Mouse (Mus musculus) macrophage (primary cell): ENCODE results near the gene Sema3g. TPM values are rescaled to one million over a fixed set of nuclear protein-coding genes. Genes with fewer than 3 reads are reported as not detected.

Experiments
- H3K27ac ChIP-seq: fragments of 350-480 bp; formaldehyde crosslinking; 2 replicates; pipeline ENCODE4 v1.9.0; 2021
- H3K36me3 ChIP-seq: fragments of 350-480 bp; formaldehyde crosslinking; 2 replicates; pipeline ENCODE4 v1.9.0; 2021; ENCODE audit errors: inconsistent target
- H3K4me3 ChIP-seq: fragments of 350-480 bp; formaldehyde crosslinking; 2 replicates; pipeline ENCODE4 v1.9.0; 2021; ENCODE audit errors: inconsistent target
- H3K79me2 ChIP-seq: fragments of 350-480 bp; formaldehyde crosslinking; 2 replicates; pipeline ENCODE4 v1.9.0; 2021; ENCODE audit errors: inconsistent target
- WGBS: methylation state at CpG from one replicate; pipeline ENCODE4 v1.1.7; 2026; ENCODE audit warnings: inconsistent platforms; ENCODE audit not compliant: missing documents; 5-methylcytosine and 5-hydroxymethylcytosine counted together
- polyA plus RNA-seq: library from polyadenylated mRNA; stranded (reverse); fragments of 250-400 nt; gene quantifications from 3 replicates; pipeline ENCODE4 v1.2.4, GENCODE M21; 2018; ENCODE audit warnings: inconsistent platforms

Sema3g gene
- polyA plus RNA-seq, 1 experiment from 2014 or later, result not detected

GRCm38 (mm10) chr14:31232404-31233069 lies 14.9 kb downstream of the Sema3g start:
- Histone ChIP-seq H3K36me3 (no peaks in the 10 kb centered on the region), H3K79me2 (no peaks in the 10 kb centered on the region), H3K27ac (no peak overlapping the region), H3K4me3 (no peak overlapping the region)
- 73% methylated on average over 13 of the region's 13 CpGs for WGBS

- H3K36me3 ChIP-seq, result no peaks in the 10 kb centered on the region
- no peaks in the 10 kb centered on the region for H3K79me2 ChIP-seq
- H3K4me3 ChIP-seq, result no peak overlapping the region
- no peak overlapping the region for H3K27ac ChIP-seq
- 91% methylated on average over 14 of the region's 14 CpGs for WGBS
Observed at GRCm38 (mm10) chr14:31233070-31233995, 15.7 kb downstream of the Sema3g start.

- no peak overlapping the region for H3K4me3 ChIP-seq
- no peak overlapping the region for H3K27ac ChIP-seq
- H3K79me2 ChIP-seq, result no peaks in the 10 kb centered on the region
- 11% methylated on average over 11 of the region's 11 CpGs for WGBS
- H3K36me3 ChIP-seq, result no peaks in the 10 kb centered on the region
Observed at GRCm38 (mm10) chr14:31233996-31234591, 16.4 kb downstream of the Sema3g start.

- WGBS, result 93% methylated on average over 7 of the region's 7 CpGs
- Histone ChIP-seq H3K27ac (no peak overlapping the region), H3K36me3 (no peaks in the 10 kb centered on the region), H3K79me2 (no peaks in the 10 kb centered on the region), H3K4me3 (no peak overlapping the region)
Observed at GRCm38 (mm10) chr14:31237101-31237882, 19.6 kb downstream of the Sema3g start.

- Histone ChIP-seq H3K27ac (no peak overlapping the region), H3K4me3 (no peak overlapping the region), H3K36me3 (no peaks in the 10 kb centered on the region), H3K79me2 (no peaks in the 10 kb centered on the region)
- WGBS, result 89% methylated on average over 3 of the region's 3 CpGs
Observed at GRCm38 (mm10) chr14:31240528-31240927, 22.9 kb downstream of the Sema3g start.

- WGBS, result 20% methylated on average over 1 of the region's 1 CpGs
- no peaks in the 10 kb centered on the region for H3K79me2 ChIP-seq
- H3K36me3 ChIP-seq, result no peaks in the 10 kb centered on the region
- no peak overlapping the region for H3K27ac ChIP-seq
- no peak overlapping the region for H3K4me3 ChIP-seq
Observed at GRCm38 (mm10) chr14:31244777-31245176, 27.1 kb downstream of the Sema3g start.

- Histone ChIP-seq H3K36me3 (no peaks in the 10 kb centered on the region), H3K4me3 (no peak overlapping the region), H3K79me2 (no peaks in the 10 kb centered on the region), H3K27ac (no peak overlapping the region)
- 100% methylated on average over 1 of the region's 1 CpGs for WGBS
Observed at GRCm38 (mm10) chr14:31245946-31246345, 28.3 kb downstream of the Sema3g start.

GRCm38 (mm10) chr14:31248396-31248795 lies 30.7 kb downstream of the Sema3g start:
- Histone ChIP-seq H3K79me2 (peaks cover 20% of the 10 kb centered on the region), H3K4me3 (no peak overlapping the region), H3K27ac (no peak overlapping the region), H3K36me3 (peaks cover 8% of the 10 kb centered on the region)
- 91% methylated on average over 6 of the region's 6 CpGs for WGBS

- WGBS, result 13% methylated on average over 38 of the region's 38 CpGs
- Histone ChIP-seq H3K27ac (peak overlapping the region; percentile 65), H3K36me3 (peaks cover 29% of the 10 kb centered on the region), H3K4me3 (peak overlapping the region; percentile 58), H3K79me2 (peaks cover 26% of the 10 kb centered on the region)
Observed at GRCm38 (mm10) chr14:31250222-31251083, 32.8 kb downstream of the Sema3g start.

GRCm38 (mm10) chr14:31251084-31251604 lies 33.5 kb downstream of the Sema3g start, which contains the start of the genes Phf7 and Bap1:
Gene Phf7, minus strand, starts transcription at chr14:31251317.
Gene Bap1, plus strand, starts transcription at chr14:31251450.
- under 1% methylated on average over 74 of the region's 75 CpGs for WGBS
- H3K36me3 ChIP-seq, result peaks cover 36% of the 10 kb centered on the region
- H3K4me3 ChIP-seq, result peak within 1 kb of the TSS; percentile 99
- peaks cover 26% of the 10 kb centered on the region for H3K79me2 ChIP-seq
- peak within 1 kb of the TSS; percentile 65 for H3K27ac ChIP-seq

- WGBS, result 1% methylated on average over 15 of the region's 18 CpGs
- peaks cover 26% of the 10 kb centered on the region for H3K79me2 ChIP-seq
- peak overlapping the region; percentile 99 for H3K4me3 ChIP-seq
- H3K36me3 ChIP-seq, result peaks cover 40% of the 10 kb centered on the region
- peak overlapping the region; percentile 46 for H3K27ac ChIP-seq
Observed at GRCm38 (mm10) chr14:31251626-31252025, 34.0 kb downstream of the Sema3g start.

GRCm38 (mm10) chr14:31252091-31252490 lies 34.4 kb downstream of the Sema3g start:
- Histone ChIP-seq H3K79me2 (peaks cover 26% of the 10 kb centered on the region), H3K27ac (peak overlapping the region; percentile 46), H3K36me3 (peaks cover 45% of the 10 kb centered on the region), H3K4me3 (peak overlapping the region; percentile 99)
- WGBS, result 84% methylated on average over 5 of the region's 5 CpGs

- Histone ChIP-seq H3K79me2 (peaks cover 4% of the 10 kb centered on the region; the same call in 1 of the 2 replicates), H3K27ac (no peak overlapping the region), H3K4me3 (no peak overlapping the region), H3K36me3 (peaks cover 72% of the 10 kb centered on the region)
- WGBS, result 97% methylated on average over 14 of the region's 14 CpGs
Observed at GRCm38 (mm10) chr14:31258476-31259050, 40.9 kb downstream of the Sema3g start.
